Mouse (Mus musculus) left cerebral cortex, adult 11 months (tissue): ENCODE results near the gene Rnf181.

ENCODE experiments used
- DNase-seq: peaks from one replicate; pipeline ENCODE4 v3.0.0; 2022; ENCODE audit warnings: low spot score

Gene Rnf181

GRCm38 (mm10) chr6:72366844-72367443 is at the start of gene Rnf181:
Gene Rnf181 (minus strand): TSS chr6:72366956.
- no peak for DNase-seq

GRCm38 (mm10) chr6:72415964-72416772 is 49.4 kb upstream of the Rnf181 start:
- no peak for DNase-seq

GRCm38 (mm10) chr6:72415181-72415580 is 48.4 kb upstream of the Rnf181 start:
- DNase-seq: no peak

GRCm38 (mm10) chr6:72414076-72414756 is 47.5 kb upstream of the Rnf181 start, which contains the start of gene Ggcx:
Gene Ggcx (plus strand): TSS chr6:72414308.
- DNase-seq: peak; percentile 87

GRCm38 (mm10) chr6:72410518-72410917 is 43.8 kb upstream of the Rnf181 start:
- DNase-seq: no peak

- DNase-seq: no peak
Observed at GRCm38 (mm10) chr6:72410003-72410402, 43.2 kb upstream of the Rnf181 start.

GRCm38 (mm10) chr6:72409567-72409966 is 42.8 kb upstream of the Rnf181 start:
- no peak for DNase-seq

- peak; percentile 73 for DNase-seq
Observed at GRCm38 (mm10) chr6:72407119-72407518, 40.4 kb upstream of the Rnf181 start.

GRCm38 (mm10) chr6:72405356-72405755 is 38.6 kb upstream of the Rnf181 start:
- DNase-seq: no peak

GRCm38 (mm10) chr6:72401875-72402274 is 35.1 kb upstream of the Rnf181 start:
- no peak for DNase-seq

GRCm38 (mm10) chr6:72399967-72400366 is 33.2 kb upstream of the Rnf181 start:
- DNase-seq: no peak

GRCm38 (mm10) chr6:72396837-72397251 is 30.1 kb upstream of the Rnf181 start:
- DNase-seq: no peak

- DNase-seq: no peak
Observed at GRCm38 (mm10) chr6:72392341-72392740, 25.6 kb upstream of the Rnf181 start.

GRCm38 (mm10) chr6:72390795-72391521 is 24.2 kb upstream of the Rnf181 start:
- no peak for DNase-seq

- DNase-seq: no peak
Observed at GRCm38 (mm10) chr6:72389941-72390771, 23.4 kb upstream of the Rnf181 start, which contains the start of gene Vamp8. Gene Vamp8 (minus strand): TSS chr6:72390703.

- no peak for DNase-seq
Observed at GRCm38 (mm10) chr6:72389471-72389940, 22.8 kb upstream of the Rnf181 start.

- no peak for DNase-seq
Observed at GRCm38 (mm10) chr6:72388791-72389329, 22.1 kb upstream of the Rnf181 start.

- no peak for DNase-seq
Observed at GRCm38 (mm10) chr6:72388266-72388665, 21.5 kb upstream of the Rnf181 start.

- no peak for DNase-seq
Observed at GRCm38 (mm10) chr6:72387816-72388215, 21.1 kb upstream of the Rnf181 start.

- DNase-seq: no peak
Observed at GRCm38 (mm10) chr6:72386561-72386960, 19.8 kb upstream of the Rnf181 start.

GRCm38 (mm10) chr6:72385258-72385657 is 18.5 kb upstream of the Rnf181 start:
- no peak for DNase-seq
